Mouse (Mus musculus) layer of hippocampus, adult 11-12 months (tissue): ENCODE measurements around the gene Aktip.
A peak's percentile ranks its signal among the peaks of the same experiment; 100 is the strongest.

ENCODE experiments used
- DNase-seq: peaks from one replicate; pipeline ENCODE4 v3.0.0; 2022; ENCODE audit warnings: low spot score

Gene Aktip

GRCm38 (mm10) chr8:91190816-91191340 is 8.9 kb downstream of the Aktip start:
- DNase-seq: peak; percentile 55

- no peak for DNase-seq
Observed at GRCm38 (mm10) chr8:91188152-91188551, 11.6 kb downstream of the Aktip start.

- no peak for DNase-seq
Observed at GRCm38 (mm10) chr8:91186372-91186771, 13.4 kb downstream of the Aktip start.

GRCm38 (mm10) chr8:91177708-91178107 is 22.1 kb downstream of the Aktip start:
- DNase-seq: no peak

- no peak for DNase-seq
Observed at GRCm38 (mm10) chr8:91176176-91176575, 23.6 kb downstream of the Aktip start.

GRCm38 (mm10) chr8:91171605-91172004 is 28.2 kb downstream of the Aktip start:
- no peak for DNase-seq

- DNase-seq: peak; percentile 39
Observed at GRCm38 (mm10) chr8:91170914-91171313, 28.9 kb downstream of the Aktip start.

GRCm38 (mm10) chr8:91170152-91170551 is 29.6 kb downstream of the Aktip start:
- DNase-seq: no peak

- no peak for DNase-seq
Observed at GRCm38 (mm10) chr8:91159959-91160800, 39.6 kb downstream of the Aktip start.

- no peak for DNase-seq
Observed at GRCm38 (mm10) chr8:91158617-91159016, 41.2 kb downstream of the Aktip start.

- no peak for DNase-seq
Observed at GRCm38 (mm10) chr8:91154564-91154963, 45.2 kb downstream of the Aktip start.

- no peak for DNase-seq
Observed at GRCm38 (mm10) chr8:91153831-91154230, 45.9 kb downstream of the Aktip start.

- no peak for DNase-seq
Observed at GRCm38 (mm10) chr8:91151531-91151930, 48.2 kb downstream of the Aktip start.

- no peak for DNase-seq
Observed at GRCm38 (mm10) chr8:91149298-91149697, 50.5 kb downstream of the Aktip start.

GRCm38 (mm10) chr8:91148643-91149178 is 51.1 kb downstream of the Aktip start:
- no peak for DNase-seq

GRCm38 (mm10) chr8:91147715-91148114 is 52.1 kb downstream of the Aktip start:
- DNase-seq: peak; percentile 52

- no peak for DNase-seq
Observed at GRCm38 (mm10) chr8:91140828-91141227, 58.9 kb downstream of the Aktip start.

GRCm38 (mm10) chr8:91135308-91136181 is 64.2 kb downstream of the Aktip start:
- DNase-seq: no peak

- no peak for DNase-seq
Observed at GRCm38 (mm10) chr8:91134659-91135058, 65.1 kb downstream of the Aktip start.

- DNase-seq: peak; percentile 100
Observed at GRCm38 (mm10) chr8:91134070-91134475, 65.7 kb downstream of the Aktip start.

GRCm38 (mm10) chr8:91133441-91134069 is 66.2 kb downstream of the Aktip start:
- no peak for DNase-seq

- no peak for DNase-seq
Observed at GRCm38 (mm10) chr8:91132731-91133130, 67.0 kb downstream of the Aktip start.
